Mouse (Mus musculus) limb, embryonic 12.5 days (tissue): ENCODE measurements around the gene Qars. TPM values are rescaled to one million over a fixed set of nuclear protein-coding genes. Genes with fewer than 3 reads are reported as not detected.

ENCODE experiments used
- ATAC-seq: fragments of 200-750 bp; cut with Nextera tagmentation; 2 replicates; pipeline ENCODE4 v1.8.0; 2017; ENCODE audit warnings: low read depth, moderate TSS enrichment; ENCODE audit not compliant: insufficient number of reproducible peaks, insufficient read depth, low FRiP score, low TSS enrichment
- H3K27ac ChIP-seq: fragments of 300-500 bp; sonication (generic); 2 replicates; pipeline ENCODE4 v1.5.1; 2016; ENCODE audit warnings: mild to moderate bottlenecking, moderate library complexity
- H3K27me3 ChIP-seq: fragments of 300-500 bp; sonication (generic); 2 replicates; pipeline ENCODE4 v1.6.1; 2016; ENCODE audit warnings: mild to moderate bottlenecking, moderate library complexity
- H3K36me3 ChIP-seq: fragments of 300-500 bp; sonication (generic); 2 replicates; pipeline ENCODE4 v1.6.1; 2016; ENCODE audit warnings: mild to moderate bottlenecking, moderate library complexity
- H3K4me1 ChIP-seq: fragments of 300-500 bp; sonication (generic); replicated peaks from 2 replicates; pipeline ENCODE4 v1.6.1; 2016
- H3K4me2 ChIP-seq: fragments of 300-500 bp; sonication (generic); 2 replicates; pipeline ENCODE4 v1.6.1; 2016; ENCODE audit warnings: mild to moderate bottlenecking, moderate library complexity
- H3K4me3 ChIP-seq: fragments of 300-500 bp; sonication (generic); replicated peaks from 2 replicates; pipeline ENCODE4 v1.5.1; 2016; ENCODE audit warnings: mild to moderate bottlenecking
- H3K9ac ChIP-seq: fragments of 300-500 bp; sonication (generic); replicated peaks from 2 replicates; pipeline ENCODE4 v1.6.1; 2016; ENCODE audit warnings: mild to moderate bottlenecking, moderate library complexity
- H3K9me3 ChIP-seq: fragments of 300-500 bp; sonication (generic); 2 replicates; pipeline ENCODE4 v1.6.1; 2016; ENCODE audit warnings: mild to moderate bottlenecking, moderate library complexity
- WGBS: fragments of 180-500 bp; shearing (Covaris S2); methylation state at CpG from one replicate; pipeline ENCODE4 v1.1.7; 2016; 5-methylcytosine and 5-hydroxymethylcytosine counted together
- polyA plus RNA-seq: library from polyadenylated mRNA; unstranded; fragments of >200 nt; fragmentation: Nextera tagmentation; extraction: Ambion mirVana; gene quantifications from 2 replicates; pipeline ENCODE4 v1.2.1, GENCODE M21; 2016

Qars gene
- polyA plus RNA-seq, 1 experiment from 2014 or later = 112 TPM

- H3K4me2 ChIP-seq = no peak overlapping the region
- no peaks in the 10 kb centered on the region for H3K9me3 ChIP-seq
- no peaks in the 10 kb centered on the region for H3K4me1 ChIP-seq
- peaks cover 94% of the 10 kb centered on the region for H3K36me3 ChIP-seq
- WGBS = 93% methylated on average over 3 of the region's 3 CpGs
- no peak overlapping the region for H3K4me3 ChIP-seq
- no peak overlapping the region for H3K9ac ChIP-seq
- no peaks in the 10 kb centered on the region for H3K27me3 ChIP-seq
- H3K27ac ChIP-seq = no peak overlapping the region
- no peak for ATAC-seq
Observed at GRCm38 (mm10) chr9:108545986-108546385, 38.5 kb downstream of the Qars start.

GRCm38 (mm10) chr9:108546875-108547274, 39.4 kb downstream of the Qars start:
- WGBS = 97% methylated on average over 1 of the region's 1 CpGs
- Histone ChIP-seq H3K9ac (no peak overlapping the region), H3K36me3 (peaks cover 93% of the 10 kb centered on the region), H3K27ac (no peak overlapping the region), H3K4me3 (no peak overlapping the region), H3K27me3 (no peaks in the 10 kb centered on the region), H3K4me2 (no peak overlapping the region), H3K9me3 (no peaks in the 10 kb centered on the region), H3K4me1 (no peaks in the 10 kb centered on the region)
- no peak for ATAC-seq

DNA sequence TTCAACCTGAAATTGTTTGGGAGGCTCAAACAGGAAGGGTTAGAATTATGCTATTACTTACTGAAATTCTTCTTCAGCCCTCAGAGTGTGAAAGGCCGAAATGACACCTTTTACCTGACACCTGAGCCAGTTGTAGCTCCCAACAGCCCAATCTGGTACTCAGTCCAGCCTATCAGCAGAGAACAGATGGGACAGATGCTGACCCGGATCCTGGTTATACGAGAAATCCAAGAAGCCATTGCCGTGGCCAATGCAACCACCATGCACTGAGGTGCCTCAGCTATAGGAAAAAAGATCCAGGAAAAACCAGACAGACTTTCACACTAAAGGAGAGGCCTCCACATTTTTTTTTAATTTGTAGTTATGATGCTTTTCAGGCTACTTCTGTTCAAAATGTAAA, 51.7 kb downstream of the Qars start:
- H3K4me3 ChIP-seq = no peak overlapping the region
- WGBS = 91% methylated on average over 4 of the region's 4 CpGs
- H3K9ac ChIP-seq = no peak overlapping the region
- 0 out of 2 replicates have a peak overlapping the region, but pooled peaks have one; percentile 7 for H3K27ac ChIP-seq
- ATAC-seq = no peak
- peaks cover 83% of the 10 kb centered on the region for H3K36me3 ChIP-seq
- peaks cover 9% of the 10 kb centered on the region for H3K4me1 ChIP-seq
- H3K4me2 ChIP-seq = no peak overlapping the region
- H3K9me3 ChIP-seq = no peaks in the 10 kb centered on the region
- no peaks in the 10 kb centered on the region for H3K27me3 ChIP-seq

DNA sequence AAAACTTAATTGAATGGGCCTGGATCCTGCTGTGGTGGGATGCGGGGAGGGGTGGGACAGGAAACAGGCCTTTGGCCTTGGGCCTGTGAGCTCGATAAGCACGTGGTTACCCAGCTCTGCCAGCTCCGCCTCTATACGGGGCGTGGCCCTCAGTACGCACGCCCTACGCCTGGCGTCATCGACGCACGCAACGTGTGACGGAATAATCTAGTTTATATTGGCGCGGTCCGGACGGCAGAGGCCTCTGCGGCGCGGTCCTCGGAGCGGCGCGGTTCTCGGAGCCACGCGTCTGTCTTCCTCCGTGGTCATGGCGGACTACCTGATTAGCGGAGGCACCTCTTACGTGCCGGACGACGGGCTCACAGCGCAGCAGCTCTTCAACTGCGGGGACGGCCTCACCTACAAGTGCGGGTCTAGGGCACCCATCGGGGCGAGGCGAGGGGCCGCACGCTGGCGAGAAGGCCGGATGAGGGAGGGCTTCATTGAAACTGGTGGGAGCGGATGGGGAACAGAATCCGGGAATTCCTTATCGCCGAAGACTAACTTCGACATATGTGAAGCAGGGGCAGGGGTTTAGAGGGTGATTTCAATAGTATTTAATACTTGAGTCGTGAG, 52.8 kb downstream of the Qars start, which contains the start of gene Impdh2:
Gene Impdh2, plus strand, starts transcription at position 60 of the 615 bp plus-strand sequence.
- ATAC-seq = peak; percentile 96
- H3K4me2 ChIP-seq = peak within 1 kb of the TSS; percentile 87
- peaks cover 83% of the 10 kb centered on the region for H3K36me3 ChIP-seq
- H3K4me3 ChIP-seq = peak within 1 kb of the TSS; percentile 55
- no peaks in the 10 kb centered on the region for H3K27me3 ChIP-seq
- peak within 1 kb of the TSS; percentile 69 for H3K27ac ChIP-seq
- H3K9me3 ChIP-seq = no peaks in the 10 kb centered on the region
- peak within 1 kb of the TSS; percentile 71 for H3K9ac ChIP-seq
- peaks cover 9% of the 10 kb centered on the region for H3K4me1 ChIP-seq
- under 1% methylated on average over 53 of the region's 53 CpGs for WGBS

DNA sequence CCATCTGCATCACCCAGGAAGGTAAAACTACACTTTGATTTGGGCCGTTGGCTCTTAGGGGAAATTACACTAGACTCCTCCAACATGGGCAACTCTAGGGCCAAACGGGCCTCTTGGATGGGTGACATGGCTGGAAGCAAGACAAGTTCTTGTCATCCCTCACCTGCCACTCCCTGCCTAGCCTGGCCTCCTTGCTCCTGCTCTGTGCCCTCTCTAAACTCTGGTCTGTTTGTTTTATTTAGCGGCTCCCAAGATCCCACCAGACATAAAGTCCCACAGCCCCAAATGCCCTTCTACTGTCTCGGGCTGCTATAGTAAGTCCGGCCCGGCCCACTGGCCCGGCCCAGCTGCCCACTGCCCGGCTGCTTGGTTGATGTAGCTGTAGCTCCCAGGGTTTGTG, 56.2 kb downstream of the Qars start:
- no peak overlapping the region for H3K4me2 ChIP-seq
- 91% methylated on average over 8 of the region's 8 CpGs for WGBS
- peaks cover 58% of the 10 kb centered on the region for H3K36me3 ChIP-seq
- H3K9me3 ChIP-seq = no peaks in the 10 kb centered on the region
- H3K27ac ChIP-seq = no peak overlapping the region
- H3K4me3 ChIP-seq = no peak overlapping the region
- H3K27me3 ChIP-seq = no peaks in the 10 kb centered on the region
- ATAC-seq = no peak
- H3K9ac ChIP-seq = no peak overlapping the region
- H3K4me1 ChIP-seq = peaks cover 28% of the 10 kb centered on the region

DNA sequence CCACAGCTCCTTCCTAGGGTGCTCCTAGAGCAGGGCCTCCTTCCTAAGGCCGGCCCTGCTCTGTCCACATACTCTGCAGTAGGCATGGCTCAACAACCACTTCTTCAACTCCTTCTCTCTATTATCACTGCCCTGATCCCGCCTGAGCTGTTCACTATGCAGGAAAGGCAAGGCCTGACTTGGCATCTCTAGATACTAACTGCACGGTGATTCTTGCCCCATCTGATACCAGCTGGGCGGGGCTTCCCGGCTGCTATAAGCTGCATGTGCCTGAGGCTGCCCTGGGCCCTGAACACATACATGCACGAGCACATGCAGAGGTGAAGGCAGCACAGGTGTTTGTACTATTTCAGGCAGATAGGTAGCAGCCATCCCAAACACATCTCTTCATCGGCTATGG, 56.6 kb downstream of the Qars start:
- no peak overlapping the region for H3K4me2 ChIP-seq
- no peak overlapping the region for H3K9ac ChIP-seq
- H3K27me3 ChIP-seq = no peaks in the 10 kb centered on the region
- peaks cover 33% of the 10 kb centered on the region for H3K4me1 ChIP-seq
- H3K27ac ChIP-seq = no peak overlapping the region
- H3K4me3 ChIP-seq = no peak overlapping the region
- H3K9me3 ChIP-seq = no peaks in the 10 kb centered on the region
- ATAC-seq = no peak
- 84% methylated on average over 7 of the region's 7 CpGs for WGBS
- peaks cover 54% of the 10 kb centered on the region for H3K36me3 ChIP-seq

Other genes starting within 250 kb of the Qars start
- 45.7 and 53.3 TPM in 2 replicates for gene Dag1, start 243.7 kb upstream of the Qars start, polyA plus RNA-seq
- gene Nicn1, start 217.3 kb upstream of the Qars start, polyA plus RNA-seq = 45.0 and 46.4 TPM in 2 replicates
- 13.3 and 17.0 TPM in 2 replicates for gene Amt, start 210.9 kb upstream of the Qars start, polyA plus RNA-seq
- 324 and 387 TPM in 2 replicates for gene Rhoa, start 201.6 kb upstream of the Qars start, polyA plus RNA-seq
- 21.2 and 22.6 TPM in 2 replicates for gene Tcta, start 201.5 kb upstream of the Qars start, polyA plus RNA-seq
- 797 and 821 TPM in 2 replicates for gene Gpx1, start 168.8 kb upstream of the Qars start, polyA plus RNA-seq
- 117 and 118 TPM in 2 replicates for gene Usp4, start 159.9 kb upstream of the Qars start, polyA plus RNA-seq
- 0.81 and 0.91 TPM in 2 replicates for gene 1700102P08Rik, start 114.9 kb upstream of the Qars start, polyA plus RNA-seq
- 2.1 and 2.4 TPM in 2 replicates for gene Ccdc36, start 79.2 kb upstream of the Qars start, polyA plus RNA-seq
- gene BC048562, start 71.2 kb upstream of the Qars start, polyA plus RNA-seq = not detected in 2 replicates
- gene Ccdc71, start 47.2 kb upstream of the Qars start, polyA plus RNA-seq = 44.6 and 49.5 TPM in 2 replicates
- gene Klhdc8b, start 46.1 kb upstream of the Qars start, polyA plus RNA-seq = 33.0 and 36.0 TPM in 2 replicates
- 40.8 and 43.7 TPM in 2 replicates for gene Lamb2, start 28.0 kb upstream of the Qars start, polyA plus RNA-seq
- 99.3 and 99.7 TPM in 2 replicates for gene Usp19, start 17.1 kb upstream of the Qars start, polyA plus RNA-seq
- 156 and 159 TPM in 2 replicates for gene Qrich1, start 9.1 kb downstream of the Qars start, polyA plus RNA-seq
- gene Impdh2, start 52.6 kb downstream of the Qars start, polyA plus RNA-seq = 201 and 213 TPM in 2 replicates
- gene Ndufaf3, start 59.7 kb downstream of the Qars start, polyA plus RNA-seq = 50.6 and 53.8 TPM in 2 replicates
- 197 and 230 TPM in 2 replicates for gene Dalrd3, start 62.2 kb downstream of the Qars start, polyA plus RNA-seq
- 237 TPM in 2 replicates for gene Wdr6, start 71.0 kb downstream of the Qars start, polyA plus RNA-seq
- 11.6 and 11.7 TPM in 2 replicates for gene P4htm, start 90.0 kb downstream of the Qars start, polyA plus RNA-seq
- 54.6 and 61.3 TPM in 2 replicates for gene Arih2, start 141.7 kb downstream of the Qars start, polyA plus RNA-seq
- gene Slc25a20, start 154.4 kb downstream of the Qars start, polyA plus RNA-seq = 40.7 and 43.2 TPM in 2 replicates
- 34.8 and 35.5 TPM in 2 replicates for gene Prkar2a, start 181.6 kb downstream of the Qars start, polyA plus RNA-seq